Mouse (Mus musculus) T-helper 2 cell (primary cell): Measurements from ENCODE around the gene Ern1.
"Not testable (repeated sequence)": the region's sequence is repeated elsewhere in the genome, so short reads cannot be mapped to it uniquely, and the experiment has no call there.

Source experiments
- in situ Hi-C: fragments of 300-600 bp; cut with MboI, MseI; formaldehyde crosslinking; loops from one replicate; pipeline ENCODE4 v1.15.1; 2025; ENCODE audit warnings: high pct_unique_total_duplicates

The Ern1 gene

DNA sequence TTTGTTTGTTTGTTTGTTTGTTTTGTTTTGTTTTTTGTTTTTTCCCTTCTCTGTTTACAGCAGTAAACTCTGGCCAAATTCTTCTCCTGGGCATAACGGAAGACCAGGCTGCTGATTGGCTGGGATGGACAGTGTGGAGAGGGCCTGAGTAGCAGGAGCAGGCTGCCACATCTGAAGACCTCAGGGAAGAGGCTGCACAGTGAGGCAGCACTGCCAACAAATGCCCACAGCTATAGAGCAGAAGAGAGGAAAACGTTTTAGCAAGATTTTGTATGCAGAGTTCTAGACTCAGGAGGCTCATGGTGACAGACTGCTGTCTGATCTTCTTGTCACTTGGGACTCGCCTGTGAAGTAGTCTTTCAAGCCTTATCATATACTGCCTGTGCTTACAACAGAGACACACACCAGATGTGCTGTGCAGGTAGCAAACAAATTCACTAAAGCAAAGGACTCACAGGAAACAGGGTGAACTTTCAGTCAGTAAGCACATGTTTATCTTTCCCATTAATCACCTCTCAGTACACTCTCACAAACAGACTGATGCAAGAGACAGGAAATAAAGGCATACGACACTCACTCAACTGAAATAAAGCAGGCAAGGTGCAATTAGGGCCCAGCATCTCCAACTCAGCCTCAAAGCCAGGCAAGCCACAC, 49.0 kb downstream of the Ern1 start:
- in situ Hi-C loops = no loop called here

DNA sequence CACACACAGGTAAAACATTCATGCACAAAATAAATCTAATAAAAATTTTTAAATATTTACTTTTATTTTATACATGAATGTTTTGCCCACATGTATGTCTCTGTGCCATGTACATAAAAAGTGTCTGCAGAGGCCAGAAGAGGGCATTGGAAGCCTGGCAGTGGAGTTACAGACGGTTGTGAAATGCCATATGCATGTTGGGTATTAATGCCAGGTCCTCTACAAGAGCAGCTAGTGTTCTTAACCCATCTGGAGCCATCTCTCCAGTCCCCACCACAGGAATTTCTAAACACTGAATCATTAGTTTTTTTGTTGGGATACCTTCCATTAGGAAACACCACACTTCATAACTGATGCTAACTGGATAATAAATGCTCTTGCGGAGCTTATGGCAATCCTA, 50.1 kb downstream of the Ern1 start:
- in situ Hi-C loops = no loop called here

DNA sequence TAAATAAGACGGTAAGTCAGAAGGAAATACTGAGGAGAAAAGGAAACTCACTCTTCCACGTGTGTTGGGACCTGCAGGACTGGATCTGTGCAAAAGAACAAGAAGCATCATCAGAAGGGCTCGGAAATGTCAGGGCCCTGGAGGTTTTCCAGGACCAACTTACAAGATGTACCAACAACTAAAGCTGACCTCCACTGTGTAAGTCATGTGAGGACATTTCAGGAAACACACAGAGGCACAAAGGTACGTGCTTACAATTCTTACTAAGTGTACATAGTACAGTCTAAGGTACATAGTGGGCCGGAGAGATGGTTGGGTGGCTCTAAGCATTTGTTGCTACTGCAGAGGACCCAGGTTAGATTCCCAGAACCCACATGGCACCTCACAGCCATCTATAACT, 50.6 kb downstream of the Ern1 start:
- in situ Hi-C loops = no loop called here

DNA sequence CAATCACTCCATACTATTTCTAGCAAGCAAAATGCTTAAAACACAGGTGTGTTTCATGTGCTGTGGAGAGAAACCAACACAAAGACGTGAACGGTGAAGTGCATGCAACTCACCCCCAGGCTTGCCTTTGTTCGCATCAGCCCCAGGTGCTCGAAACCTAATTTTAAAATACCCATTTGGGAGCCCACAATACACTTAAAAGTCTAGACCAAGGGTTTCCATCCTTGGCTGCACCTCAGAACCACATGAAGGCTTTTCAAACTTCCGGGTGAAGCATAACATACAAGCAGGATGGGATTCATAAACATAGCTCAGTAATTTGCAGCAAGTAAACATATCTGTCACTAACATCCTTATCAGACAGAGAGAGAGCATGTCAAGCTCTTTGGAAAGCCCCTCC, 57.3 kb downstream of the Ern1 start:
- in situ Hi-C loops = no loop called here

DNA sequence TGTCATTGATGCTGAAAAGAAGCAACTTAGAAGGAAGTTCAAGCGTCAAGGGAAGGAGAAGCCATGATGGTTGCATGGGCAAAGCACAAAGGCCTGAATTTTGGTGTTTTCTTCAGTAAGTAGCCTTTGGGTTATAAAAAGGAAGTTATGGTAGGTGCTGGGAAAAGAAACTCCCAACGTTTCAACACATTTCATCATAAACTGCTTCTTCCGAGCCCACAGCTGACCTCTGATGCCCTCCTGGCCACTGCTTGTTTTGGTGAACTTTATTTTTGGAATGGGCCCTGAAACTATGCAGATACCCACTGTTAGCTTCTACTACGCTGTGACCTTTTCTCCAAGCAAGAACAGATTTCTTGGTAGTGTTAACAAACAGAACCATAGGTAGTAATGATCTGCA, 58.0 kb downstream of the Ern1 start:
- in situ Hi-C loops = no loop called here

DNA sequence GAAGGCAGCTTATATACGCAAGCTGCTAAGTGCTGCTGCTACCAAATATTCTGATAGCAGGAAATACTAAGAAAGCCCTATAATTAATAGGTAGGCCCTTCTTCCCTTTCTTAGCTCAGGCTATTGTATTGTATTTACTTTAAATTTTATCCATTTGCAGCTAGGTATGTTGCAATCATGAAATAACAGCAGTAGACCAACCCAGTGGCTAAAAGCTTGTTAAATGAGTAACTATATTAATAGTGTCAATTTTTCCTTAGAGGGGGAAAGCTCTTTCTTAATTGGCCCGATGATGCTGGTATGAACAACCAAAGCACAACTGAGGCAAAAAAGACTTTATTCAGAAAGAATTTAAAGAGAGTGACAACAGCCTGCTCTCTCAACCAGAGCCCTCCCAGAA, 59.1 kb downstream of the Ern1 start:
- in situ Hi-C loops = no loop called here

DNA sequence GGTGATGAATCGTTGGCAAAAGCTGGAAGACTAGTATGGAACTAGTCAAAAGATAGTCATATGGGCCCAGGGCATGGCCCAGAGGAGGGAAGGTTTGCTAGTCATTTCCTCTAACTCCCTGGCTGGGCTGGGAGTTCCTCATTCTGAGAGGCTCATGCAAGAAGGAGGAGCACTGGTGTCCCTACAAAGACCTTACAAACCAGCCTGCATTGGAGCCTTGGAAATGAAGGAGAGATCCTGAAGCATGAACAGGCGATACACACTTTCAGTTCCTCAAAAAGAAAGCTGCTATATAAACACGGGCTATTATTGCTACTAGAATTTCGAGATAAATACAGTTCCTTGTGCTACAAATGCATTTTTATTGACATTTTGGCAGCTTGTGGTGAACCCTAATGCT, 59.5 kb downstream of the Ern1 start:
- in situ Hi-C loops = no loop called here

DNA sequence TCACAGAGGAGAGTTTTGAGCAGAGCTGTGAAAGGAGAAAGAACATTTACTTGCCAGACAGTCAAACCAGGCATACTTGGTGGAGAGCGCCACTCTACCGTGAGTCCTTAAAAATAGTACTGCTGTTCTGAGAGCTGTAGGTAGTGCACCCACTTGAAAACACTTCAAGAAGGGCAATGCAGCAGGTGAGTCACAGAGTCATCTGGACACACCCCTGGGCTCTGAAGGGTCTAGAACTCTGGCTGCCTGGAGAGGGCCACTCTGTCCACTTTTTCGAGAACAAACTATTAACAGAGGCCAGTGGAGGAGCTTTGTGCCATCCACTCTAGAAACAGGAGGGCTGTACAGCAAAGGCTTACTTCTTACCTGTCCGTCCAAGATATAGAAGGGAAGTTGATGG, 61.2 kb downstream of the Ern1 start:
- in situ Hi-C loops = no loop called here

DNA sequence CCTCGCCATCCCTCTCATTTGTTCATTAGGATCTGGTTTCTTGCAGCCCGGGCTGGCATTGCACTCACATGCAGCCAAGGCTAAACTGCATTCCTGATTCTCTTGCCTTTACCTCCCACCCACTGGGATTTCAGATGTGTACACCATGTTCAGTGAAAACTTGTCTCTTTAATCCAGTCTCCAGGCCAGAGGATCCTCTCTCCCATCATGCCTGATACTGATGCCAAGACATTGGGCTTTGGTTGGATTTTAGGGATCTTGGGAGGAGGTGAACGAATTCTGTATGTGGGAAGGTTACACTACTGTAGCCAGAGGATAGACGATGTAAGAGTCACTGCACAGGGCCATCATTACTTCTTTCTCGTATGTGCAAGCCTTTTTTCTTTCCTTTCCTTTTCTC, 62.5 kb downstream of the Ern1 start:
- in situ Hi-C loops = no loop called here

DNA sequence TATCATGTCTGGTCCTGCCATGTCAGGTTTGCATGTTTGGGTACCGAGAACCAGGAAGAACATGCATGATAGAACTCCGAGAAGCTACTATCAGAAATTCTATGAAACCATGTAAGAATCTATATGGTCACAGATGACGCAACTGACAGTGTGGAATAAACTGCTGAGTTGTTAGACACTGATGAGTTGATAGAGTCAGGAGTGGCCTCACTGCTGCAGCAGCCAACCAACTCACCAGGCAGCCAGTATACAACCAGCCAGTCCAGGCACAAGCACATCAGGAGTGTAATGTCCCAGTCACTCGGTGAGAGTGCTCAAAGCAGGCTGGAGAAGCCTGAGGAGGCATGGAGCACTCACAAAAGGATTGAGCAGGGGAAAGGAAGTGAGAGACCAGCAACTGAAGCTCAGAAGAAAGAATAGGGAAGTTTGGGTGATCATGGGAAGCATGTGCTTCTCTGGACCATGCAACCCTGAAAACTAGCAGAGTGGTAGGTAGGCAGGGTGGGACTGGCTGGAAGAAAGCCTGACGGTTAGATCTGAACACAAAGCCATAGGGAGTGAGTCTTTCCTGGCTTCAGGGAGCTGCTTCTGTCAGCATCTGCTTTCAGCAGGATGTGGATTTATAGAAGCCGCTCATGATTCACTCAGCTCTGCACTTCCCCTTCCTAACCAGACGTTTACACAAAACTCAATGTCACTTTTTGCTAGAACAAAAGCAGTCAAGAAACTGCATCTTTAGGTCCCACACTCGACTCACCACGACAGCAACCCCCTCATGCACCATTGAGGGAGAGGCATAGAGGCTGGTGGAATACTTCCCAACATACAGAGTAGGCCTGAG, 68.2 kb downstream of the Ern1 start:
- in situ Hi-C loops = loop anchor here (5.0 kb wide), 2 partner anchors 73 to 213 kb away; no protein-coding TSS in a partner anchor

DNA sequence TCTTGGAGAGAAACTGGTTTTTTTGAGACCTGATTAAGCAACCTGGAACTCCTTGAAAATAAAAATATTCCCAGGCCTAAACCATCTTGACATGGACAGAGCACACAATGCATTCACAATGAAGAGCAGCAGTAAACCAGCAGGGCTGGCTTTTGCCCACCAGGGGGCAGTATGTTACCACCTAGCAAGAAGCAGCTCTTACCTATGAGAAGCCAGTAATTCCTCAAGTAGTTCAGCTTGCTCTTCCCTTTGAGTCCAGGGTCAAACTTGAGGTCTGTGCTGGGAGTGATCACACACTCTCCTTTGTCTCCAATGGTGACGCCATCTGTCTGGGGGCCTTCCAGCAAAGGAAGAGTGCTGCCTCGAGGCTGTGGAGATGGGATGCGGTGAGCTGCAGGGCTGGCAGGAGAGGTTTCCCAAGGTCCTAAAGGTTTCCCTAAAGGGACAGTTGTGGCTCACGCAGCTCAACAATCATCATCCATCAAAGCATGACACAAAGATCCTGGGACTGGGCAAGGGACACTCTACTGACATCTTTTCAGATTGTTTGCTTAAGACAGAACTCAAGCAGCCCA, 68.9 kb downstream of the Ern1 start:
- in situ Hi-C loops = loop anchor here (5.0 kb wide), 2 partner anchors 74 to 214 kb away; no protein-coding TSS in a partner anchor

DNA sequence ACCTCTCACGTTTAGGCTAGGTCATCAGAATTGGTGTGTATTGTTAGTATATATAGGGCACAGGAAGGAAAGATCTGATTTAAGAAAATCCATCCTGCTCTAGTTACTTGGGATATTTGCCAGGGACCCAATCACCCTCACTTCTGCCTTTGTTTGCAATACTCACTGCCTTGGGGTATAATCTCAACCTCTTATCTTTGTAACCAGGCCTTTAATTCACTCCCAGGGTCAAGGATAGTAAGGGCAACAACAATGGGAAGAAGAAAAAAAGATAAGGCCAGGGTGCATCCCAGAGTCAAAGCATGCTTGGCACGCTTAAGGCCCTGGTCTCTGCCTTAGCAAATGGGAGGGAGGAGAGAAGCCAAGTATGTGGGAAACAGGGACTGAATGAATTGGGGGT, 69.8 kb downstream of the Ern1 start:
- in situ Hi-C loops = loop anchor here (5.0 kb wide), 2 partner anchors 74 to 214 kb away; no protein-coding TSS in a partner anchor

DNA sequence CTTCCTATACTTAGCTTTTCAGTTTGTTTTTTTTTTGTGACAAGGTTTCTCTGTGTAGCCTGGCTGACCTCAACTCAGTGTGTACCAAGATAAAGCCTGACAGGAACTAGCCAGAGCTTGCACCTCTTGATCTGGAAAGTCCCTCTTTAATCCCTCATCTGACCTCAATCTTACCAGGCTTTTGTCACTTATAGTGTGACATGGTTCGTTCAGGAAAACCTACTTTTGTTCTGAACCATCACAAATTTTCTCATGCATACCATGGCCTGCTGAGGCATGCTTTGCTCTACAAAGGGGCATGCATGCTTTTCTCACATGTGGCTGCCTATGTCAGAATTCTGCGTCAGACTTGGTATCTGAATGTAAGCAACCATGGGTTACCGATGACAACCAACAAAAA, 71.3 kb downstream of the Ern1 start:
- in situ Hi-C loops = loop anchor here (5.0 kb wide), 2 partner anchors 76 to 216 kb away; no protein-coding TSS in a partner anchor

DNA sequence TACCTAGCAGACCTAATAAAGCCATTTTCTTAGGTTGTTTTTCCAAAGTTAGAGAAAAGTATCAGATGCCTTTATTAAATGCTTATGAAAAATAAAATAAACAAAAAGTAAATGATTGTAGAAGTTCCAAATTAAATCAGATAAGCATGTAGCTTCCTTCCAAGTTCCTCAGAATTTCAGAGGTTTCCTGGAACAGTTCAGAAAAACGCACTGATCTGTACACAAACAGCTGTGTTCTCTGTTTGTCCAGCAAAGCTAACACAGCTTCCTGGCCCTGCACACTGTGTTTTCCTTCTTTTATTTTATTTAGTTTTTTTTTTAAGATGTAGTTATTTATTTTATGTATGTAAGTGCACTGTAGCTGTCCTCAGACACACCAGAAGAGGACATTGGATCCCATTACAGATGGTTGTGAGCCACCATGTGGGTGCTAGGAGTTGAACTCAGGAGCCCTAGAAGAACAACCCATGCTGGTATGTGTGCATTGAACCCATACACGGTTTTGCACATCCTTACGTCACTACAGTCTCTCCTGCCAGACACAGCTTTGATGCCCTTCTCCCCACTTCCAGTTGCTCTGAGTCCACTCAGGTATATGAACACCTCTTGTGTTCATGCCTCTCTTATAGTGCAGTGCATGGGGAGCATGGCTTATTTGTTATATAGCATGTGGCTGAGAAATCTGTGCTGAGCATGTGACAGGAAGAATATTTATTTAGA, 74.9 kb downstream of the Ern1 start:
- in situ Hi-C loops = no loop called here

DNA sequence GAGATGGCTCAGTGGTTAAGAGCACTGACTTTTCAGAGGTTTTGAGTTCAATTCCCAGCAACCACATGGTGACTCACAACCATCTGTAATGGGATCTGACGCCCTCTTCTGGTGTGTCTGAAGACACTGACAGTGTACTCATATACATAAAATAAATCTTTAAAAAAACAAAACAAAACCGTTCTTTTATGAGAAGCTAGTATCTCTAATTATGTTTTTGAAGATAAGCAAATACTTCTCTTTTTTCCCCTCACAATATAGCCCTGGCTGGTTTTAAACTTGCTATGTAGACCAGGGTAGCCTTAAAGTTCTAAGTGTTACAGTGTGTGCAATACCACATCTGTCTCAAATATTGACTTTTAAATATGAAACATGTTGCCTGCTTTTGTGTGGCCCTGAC, 76.5 kb downstream of the Ern1 start:
- in situ Hi-C loops = no loop called here

DNA sequence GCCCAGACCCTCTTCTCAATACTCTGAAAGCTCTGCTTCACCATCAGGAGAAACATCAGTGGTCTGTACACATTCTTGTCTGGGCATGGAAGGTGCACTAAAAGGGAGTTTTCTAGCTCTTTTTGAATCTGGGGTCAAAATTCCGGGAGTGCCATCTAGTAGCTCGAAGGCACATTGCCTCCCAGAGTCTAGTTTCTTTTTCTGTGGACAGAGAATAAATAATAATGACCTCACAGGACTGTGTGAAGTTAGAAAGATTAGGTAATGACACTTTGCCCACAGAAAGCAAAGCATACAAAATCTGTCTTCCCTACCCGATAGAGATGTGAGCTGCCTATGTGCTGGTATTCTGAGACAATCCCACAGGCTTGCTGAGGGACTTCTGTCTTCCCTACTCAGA, 77.1 kb downstream of the Ern1 start:
- in situ Hi-C loops = no loop called here

DNA sequence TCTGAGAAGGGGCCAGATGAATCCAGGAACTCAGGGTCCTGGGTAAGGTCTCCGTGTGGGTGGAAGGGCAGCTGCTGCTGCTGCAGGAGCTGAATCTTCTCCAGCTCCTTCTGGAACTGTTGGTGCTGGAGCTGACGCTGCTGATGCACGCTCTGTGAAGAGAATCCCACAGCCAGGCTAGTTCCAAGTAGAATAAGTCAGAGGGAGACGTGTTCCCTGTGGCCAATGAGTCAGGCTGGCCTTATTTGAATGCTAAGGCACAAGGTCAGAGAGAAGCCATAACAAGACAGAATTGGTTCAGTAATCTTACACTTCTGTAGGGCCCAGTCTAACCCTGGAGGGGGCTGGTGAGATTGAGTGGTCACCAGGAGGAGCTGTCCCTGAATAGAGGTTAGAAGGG, 77.6 kb downstream of the Ern1 start:
- in situ Hi-C loops = no loop called here

DNA sequence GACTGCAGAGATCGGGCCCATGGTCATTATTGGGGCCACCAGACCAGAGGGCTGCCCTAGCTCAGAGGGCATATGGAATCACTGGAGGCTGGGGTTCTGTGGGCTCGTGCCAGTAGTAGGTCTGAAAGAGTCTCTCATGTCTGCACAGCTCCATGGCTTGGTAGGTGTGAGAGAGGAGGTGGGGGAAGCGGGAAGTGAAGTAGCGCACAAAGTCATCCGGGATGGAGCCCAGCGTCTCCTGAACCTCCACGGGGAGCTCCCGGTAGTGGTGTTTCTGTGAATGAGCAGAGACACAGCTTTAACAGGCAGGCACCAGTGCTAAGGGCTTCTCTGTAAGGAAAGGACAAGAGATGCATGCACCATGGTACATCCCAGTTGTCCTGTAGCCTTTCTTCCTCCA, 89.2 kb downstream of the Ern1 start:
- in situ Hi-C loops = no loop called here

DNA sequence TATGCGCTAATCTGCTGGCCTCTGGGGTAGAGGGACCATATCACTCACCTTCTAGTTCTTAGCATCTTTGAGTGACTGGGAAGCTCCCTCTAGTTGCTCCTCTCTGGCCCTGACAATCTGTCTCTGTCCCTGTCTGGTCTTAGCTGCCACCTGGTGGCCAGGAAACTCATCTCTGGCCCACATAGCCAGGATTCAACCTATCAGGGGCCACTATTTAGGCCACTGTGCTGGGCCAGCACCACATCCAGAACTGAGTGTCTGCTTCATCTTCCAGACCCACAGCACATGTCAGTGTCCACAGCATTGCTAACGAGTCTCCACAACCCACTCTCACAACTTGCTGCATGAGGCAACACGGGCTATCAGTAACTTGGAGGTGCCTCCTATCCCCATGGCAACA, 90.0 kb downstream of the Ern1 start:
- in situ Hi-C loops = no loop called here

DNA sequence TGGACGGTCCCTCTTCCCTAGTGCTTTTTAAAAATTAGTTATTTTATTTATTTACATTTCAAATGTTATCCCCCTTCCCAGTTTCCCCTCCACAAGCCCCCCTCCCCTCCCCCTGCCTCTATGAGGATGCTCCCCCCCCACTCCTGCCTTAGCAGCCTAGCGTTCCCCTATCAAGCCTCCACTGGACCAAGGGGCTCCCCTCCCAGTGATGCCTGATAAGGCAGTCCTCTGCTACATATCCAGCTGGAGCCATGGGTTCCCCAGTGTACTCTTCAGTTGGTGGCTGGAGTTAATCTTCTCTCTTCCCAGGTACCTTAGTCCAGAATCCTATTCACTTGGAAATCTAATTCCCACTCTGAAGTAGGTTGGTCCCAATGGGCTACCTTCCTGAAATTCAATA, 93.6 kb downstream of the Ern1 start:
- in situ Hi-C loops = not testable (repeated sequence)

DNA sequence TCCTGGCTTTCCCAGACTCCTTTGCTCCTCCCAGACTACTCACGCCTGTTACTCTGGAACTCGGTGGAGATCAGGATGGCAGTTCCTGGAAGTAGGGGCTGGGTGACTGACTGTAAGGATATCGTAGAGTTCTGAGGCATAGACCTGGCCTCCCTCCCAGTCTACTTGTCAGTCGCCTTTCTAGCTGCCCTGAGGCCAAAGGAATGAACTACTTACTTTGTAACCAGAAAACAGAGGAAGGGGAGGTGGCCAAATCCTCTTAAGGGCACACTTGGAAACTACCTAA, 94.4 kb downstream of the Ern1 start:
- in situ Hi-C loops = no loop called here

DNA sequence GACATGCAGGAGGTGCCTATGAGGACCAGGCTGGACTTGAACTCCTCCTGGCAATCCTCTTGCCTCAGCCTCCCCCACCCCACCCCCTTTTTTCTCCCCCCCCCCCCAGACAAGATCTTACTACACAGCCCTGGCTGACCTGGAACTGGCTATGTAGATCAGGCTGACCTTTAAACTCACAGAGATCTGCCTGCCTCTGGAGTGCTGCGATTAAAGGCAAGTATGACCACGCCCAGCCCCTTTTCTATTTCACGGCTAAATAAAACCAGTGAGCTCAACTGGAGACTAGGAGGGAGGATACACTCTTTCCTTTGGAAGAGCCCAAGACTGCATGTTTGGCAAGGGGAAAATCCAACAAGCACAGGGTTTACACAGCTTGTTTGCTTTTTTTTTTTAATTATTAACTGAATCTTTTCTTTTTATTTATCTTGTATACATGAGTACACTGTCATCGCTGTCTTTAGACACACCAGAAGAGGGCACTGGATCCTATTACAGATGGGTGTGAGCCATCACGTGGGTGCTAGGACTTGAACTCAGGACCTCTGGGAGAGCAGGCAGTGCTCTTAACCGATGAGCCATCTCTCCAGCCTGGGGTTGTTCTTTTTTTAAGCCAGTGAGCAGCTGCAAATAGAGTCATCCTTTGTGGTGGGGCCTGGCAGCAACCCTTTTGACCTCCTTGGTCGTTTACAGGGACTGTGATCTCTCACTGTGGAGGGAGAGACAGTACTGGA, 94.9 kb downstream of the Ern1 start:
- in situ Hi-C loops = no loop called here
